In the genomic region with DNA sequence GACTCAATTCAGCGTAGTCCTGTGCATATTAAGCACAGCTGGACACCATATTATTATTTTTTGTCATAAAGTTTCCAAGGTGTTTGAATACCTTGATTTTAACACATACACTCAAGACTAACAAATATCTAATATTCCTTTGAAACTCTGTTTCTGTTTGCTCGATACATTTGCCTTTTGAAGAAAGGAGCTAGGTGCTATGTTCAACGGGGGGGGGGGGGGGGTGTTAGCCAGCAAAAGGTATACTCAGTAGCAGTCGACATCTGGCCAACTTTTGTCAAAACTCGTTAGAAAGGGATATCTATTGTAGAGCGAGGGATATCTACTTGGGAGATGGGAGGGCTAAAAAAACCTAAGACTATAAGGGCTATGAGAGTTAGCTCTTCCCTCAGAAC, we compare ENCODE assay signal across 9 mouse cellular contexts. TPM values are rescaled to one million over a fixed set of nuclear protein-coding genes. Genes with fewer than 3 reads are reported as not detected.
A peak's percentile ranks its signal among the peaks of the same experiment; 100 is the strongest.
DNase-seq lines count a peak whose midpoint lies in the region; ATAC-seq and TF ChIP-seq lines count a peak whose summit lies in the region.
"Had no signal": no experiment of that assay in that cellular context is flagged by ENCODE, and none has a peak within 500 bp of the region (broad histone marks: within the 10 kb centered on the region; RNA-seq: fewer than 3 reads in every experiment).

No protein-coding gene starts in this region.

- peak overlapping the region; percentile 86 for H3K4me3 ChIP-seq in heart, adult 2 months
- peak overlapping the region; percentile 93 for H3K4me3 ChIP-seq in E14TG2a.4 (replicated peaks; ENCODE audit: low read length)
- H3K4me3 ChIP-seq in forebrain, postnatal 0 days (ENCODE audit: low read depth, low read length) = peak overlapping the region; percentile 57
- H3K4me3 ChIP-seq in liver, embryonic 16.5 days (ENCODE audit: low read depth, low read length) = peak overlapping the region; percentile 76

- H3K79me2 ChIP-seq in heart, adult 2 months (replicated peaks; ENCODE audit: control insufficient read depth, insufficient read depth, low read length) = 0 out of 2 replicates have a peak, but pooled peaks cover 4% of the 10 kb centered on the region

- TF ChIP-seq POLR2A in heart, adult 2 months (IDR thresholded peaks at IDR 0.05; ENCODE audit: insufficient read depth, low read depth, low read length) = no peak

- intact Hi-C loops in heart, adult 2 months (cut with DNase I) = loop anchor here (2.0 to 5.0 kb wide), 3 partner anchors 68 to 229 kb away; partner anchors contain the start of gene Lactb

- no peak for TF ChIP-seq EP300 in heart, adult 2 months (IDR thresholded peaks at IDR 0.05; ENCODE audit: insufficient read depth, low read depth, low read length)

- peak overlapping the region; percentile 98 for H3K9ac ChIP-seq in heart, adult 2 months (ENCODE audit: low read depth, low read length)
- H3K9ac ChIP-seq in forebrain, postnatal 0 days = peak overlapping the region; percentile 73
- peak overlapping the region; percentile 93 for H3K9ac ChIP-seq in liver, embryonic 16.5 days (ENCODE audit: low read depth, low read length)

- H3K4me2 ChIP-seq in forebrain, postnatal 0 days (ENCODE audit: low read depth) = peak overlapping the region; percentile 72
- peak overlapping the region; percentile 74 for H3K4me2 ChIP-seq in liver, embryonic 16.5 days (ENCODE audit: low read depth, low read length)

- no peaks in the 10 kb centered on the region for H3K9me3 ChIP-seq in E14TG2a.4 (ENCODE audit: low read length)
- no peaks in the 10 kb centered on the region for H3K9me3 ChIP-seq in forebrain, postnatal 0 days (ENCODE audit: low read length)
- no peaks in the 10 kb centered on the region for H3K9me3 ChIP-seq in liver, embryonic 16.5 days (replicated peaks; ENCODE audit: control insufficient read depth, low read length)

- TF ChIP-seq CTCF in heart, adult 2 months (IDR thresholded peaks at IDR 0.05) = no peak
- TF ChIP-seq CTCF in E14TG2a.4 (conservative IDR thresholded peaks at IDR 0.05; ENCODE audit: low read length) = no peak
- no peak for TF ChIP-seq CTCF in forebrain, postnatal 0 days (IDR thresholded peaks at IDR 0.05; ENCODE audit: low read depth)

- H3K27me3 ChIP-seq in heart, adult 2 months (ENCODE audit: control insufficient read depth, insufficient read depth, low read length) = peaks cover 2% of the 10 kb centered on the region; the same call in 1 of the 2 replicates
- peaks cover 11% of the 10 kb centered on the region for H3K27me3 ChIP-seq in E14TG2a.4 (ENCODE audit: insufficient read depth, low read length)
- peaks cover 16% of the 10 kb centered on the region for H3K27me3 ChIP-seq in forebrain, postnatal 0 days (ENCODE audit: insufficient read depth, low read length)
- peaks cover 34% of the 10 kb centered on the region for H3K27me3 ChIP-seq in liver, embryonic 16.5 days (ENCODE audit: control insufficient read depth, insufficient read depth, low read depth, low read length)

- peak overlapping the region; percentile 96 for H3K27ac ChIP-seq in heart, adult 2 months
- no peak overlapping the region for H3K27ac ChIP-seq in forebrain, postnatal 0 days (ENCODE audit: low read depth, low read length)
- peak overlapping the region; percentile 92 for H3K27ac ChIP-seq in liver, embryonic 16.5 days (ENCODE audit: low read length)

- peaks cover 25% of the 10 kb centered on the region for H3K4me1 ChIP-seq in heart, adult 2 months (ENCODE audit: control insufficient read depth, insufficient read depth, low read length)
- H3K4me1 ChIP-seq in E14TG2a.4 (replicated peaks; ENCODE audit: low read depth, low read length) = peaks cover 86% of the 10 kb centered on the region
- peaks cover 27% of the 10 kb centered on the region for H3K4me1 ChIP-seq in forebrain, postnatal 0 days (ENCODE audit: insufficient read depth)
- H3K4me1 ChIP-seq in liver, embryonic 16.5 days (ENCODE audit: control insufficient read depth, low read depth, low read length) = peaks cover 50% of the 10 kb centered on the region

- DNase-seq in heart, adult 2 months = no peak
- DNase-seq in heart, adult 9 months (ENCODE audit: low spot score in 2 of 2) = no peak
- DNase-seq in forebrain, postnatal 0 days = no peak
- no peak for DNase-seq in embryo, embryonic 9.5 days (ENCODE audit: extremely low spot score)
- no peak for DNase-seq in spleen, postnatal 14 days (ENCODE audit: low spot score in 2 of 2)
- no peak for DNase-seq in frontal cortex, postnatal 14 days (ENCODE audit: low spot score in 2 of 2)
- DNase-seq: cerebellum, adult 11 months had no signal

- WGBS in heart, adult 2 months = 8% methylated on average over 6 of the region's 6 CpGs
- WGBS in forebrain, postnatal 0 days = 19% methylated on average over 6 of the region's 6 CpGs
- 9% methylated on average over 6 of the region's 6 CpGs for WGBS in liver, embryonic 16.5 days (ENCODE audit: insufficient replicate concordance)

- ATAC-seq in forebrain, postnatal 0 days = no peak
- no peak for ATAC-seq in liver, embryonic 16.5 days (ENCODE audit: low read depth)

- H3K36me3 ChIP-seq in heart, adult 2 months (ENCODE audit: control insufficient read depth, insufficient read depth, low read length) = peaks cover 52% of the 10 kb centered on the region
- peaks cover 17% of the 10 kb centered on the region for H3K36me3 ChIP-seq in E14TG2a.4 (ENCODE audit: insufficient read depth, low read length)
- no peaks in the 10 kb centered on the region for H3K36me3 ChIP-seq in forebrain, postnatal 0 days (ENCODE audit: insufficient read depth)
- no peaks in the 10 kb centered on the region for H3K36me3 ChIP-seq in liver, embryonic 16.5 days (ENCODE audit: control insufficient read depth, insufficient read depth)

RNA-seq across cellular contexts. Expression of gene Tpm1, which starts 6.4 kb away (rescaled TPM):
- over 10,000 TPM in 1 of 2 experiments, 1,000 to 10,000 TPM in 1; 9,950 to 10,380 TPM for total RNA-seq in heart, adult 2 months (2021)
- 5,659 and 10,700 TPM in 2 replicates for polyA plus RNA-seq in heart, adult 2 months (2012; rRNA removed)
- total RNA-seq in forebrain, postnatal 0 days (2014; rRNA removed) = 131 and 133 TPM in 2 replicates
- 120 and 134 TPM in 2 replicates for polyA plus RNA-seq in forebrain, postnatal 0 days (2015; fragmentation: Nextera tagmentation; extraction: Ambion mirVana)
- polyA plus RNA-seq in liver, embryonic 16.5 days (2015; fragmentation: Nextera tagmentation; extraction: Ambion mirVana) = 122 and 145 TPM in 2 replicates

Comparison
In these comparisons a context has a peak if more than half of its experiments do, and no peak if none do; other contexts are left out.
1. RNA of gene Tpm1, which starts 6.4 kb away (polyA plus RNA-seq): 5,659 to 10,700 TPM in heart, adult 2 months; 122 to 145 TPM in liver, embryonic 16.5 days and 120 to 134 TPM in forebrain, postnatal 0 days; every median in the first group is over 10 times any median in the second.
2. Peak in every context shown above with its lines, with median percentiles within 50 percentile points of each other: H3K4me3 ChIP-seq and H3K9ac ChIP-seq.